Mouse (Mus musculus) hindbrain, embryonic 16.5 days (tissue): ENCODE measurements around the gene Gm17409. TPM values are rescaled to one million over a fixed set of nuclear protein-coding genes. Genes with fewer than 3 reads are reported as not detected.

Experiments used
- ATAC-seq: fragments of 200-750 bp; cut with Nextera tagmentation; 2 replicates; pipeline ENCODE4 v1.8.0; 2017; ENCODE audit warnings: moderate TSS enrichment, moderate library complexity
- H3K27ac ChIP-seq: fragments of 300-500 bp; sonication (generic); 2 replicates; pipeline ENCODE4 v1.5.1; 2014; ENCODE audit warnings: low read depth, mild to moderate bottlenecking, control low read depth, low read length, moderate library complexity
- H3K27me3 ChIP-seq: fragments of 300-500 bp; sonication (generic); replicated peaks from 2 replicates; pipeline ENCODE4 v1.6.1; 2014; ENCODE audit warnings: low read length; ENCODE audit not compliant: control insufficient read depth, insufficient read depth
- H3K36me3 ChIP-seq: fragments of 300-500 bp; sonication (generic); 2 replicates; pipeline ENCODE4 v1.6.1; 2014; ENCODE audit warnings: mild to moderate bottlenecking, low read length, moderate library complexity, mixed read lengths; ENCODE audit not compliant: control insufficient read depth, insufficient read depth
- H3K4me1 ChIP-seq: fragments of 300-500 bp; sonication (generic); 2 replicates; pipeline ENCODE4 v1.6.1; 2014; ENCODE audit warnings: low read depth, low read length; ENCODE audit not compliant: control insufficient read depth, insufficient read depth
- H3K4me2 ChIP-seq: fragments of 300-500 bp; sonication (generic); 2 replicates; pipeline ENCODE4 v1.6.1; 2014; ENCODE audit warnings: mild to moderate bottlenecking, low read length, control low read depth, moderate library complexity
- H3K4me3 ChIP-seq: fragments of 300-500 bp; sonication (generic); 2 replicates; pipeline ENCODE4 v1.5.1; 2014; ENCODE audit warnings: mild to moderate bottlenecking, low read length, control low read depth, moderate library complexity
- H3K9ac ChIP-seq: fragments of 300-500 bp; sonication (generic); 2 replicates; pipeline ENCODE4 v1.6.1; 2014; ENCODE audit warnings: low read depth, mild to moderate bottlenecking, control low read depth, low read length, moderate library complexity
- H3K9me3 ChIP-seq: fragments of 300-500 bp; sonication (generic); 2 replicates; pipeline ENCODE4 v1.6.1; 2014; ENCODE audit warnings: mild to moderate bottlenecking, low read length, moderate library complexity; ENCODE audit not compliant: control insufficient read depth
- WGBS: fragments of 180-500 bp; shearing (Covaris S2); extraction: QIAGEN DNeasy Blood & Tissue Kit; methylation state at CpG from one replicate; pipeline ENCODE4 v1.1.7; 2014; 5-methylcytosine and 5-hydroxymethylcytosine counted together
- polyA plus RNA-seq: library from polyadenylated mRNA; unstranded; fragments of >200 nt; fragmentation: Nextera tagmentation; extraction: Ambion mirVana; gene quantifications from 2 replicates; pipeline ENCODE4 v1.2.1, GENCODE M21; 2015

Gm17409 gene
- polyA plus RNA-seq, 1 experiment from 2014 or later = not detected

- H3K4me1 ChIP-seq = peaks cover 13% of the 10 kb centered on the region
- no peak overlapping the region for H3K4me3 ChIP-seq
- no peak overlapping the region for H3K27ac ChIP-seq
- ATAC-seq = no peak; the same call in 1 of the 2 replicates
- H3K4me2 ChIP-seq = no peak overlapping the region
- 74% methylated on average over 9 of the region's 9 CpGs for WGBS
- H3K36me3 ChIP-seq = no peaks in the 10 kb centered on the region
- H3K9ac ChIP-seq = no peak overlapping the region
- no peaks in the 10 kb centered on the region for H3K27me3 ChIP-seq
- no peaks in the 10 kb centered on the region for H3K9me3 ChIP-seq
Measured at GRCm38 (mm10) chr2:58489275-58489674, 19.4 kb downstream of the Gm17409 start.

GRCm38 (mm10) chr2:58493685-58494635 is 24.0 kb downstream of the Gm17409 start:
- no peak for ATAC-seq
- H3K36me3 ChIP-seq = no peaks in the 10 kb centered on the region
- WGBS = 53% methylated on average over 18 of the region's 18 CpGs
- no peaks in the 10 kb centered on the region for H3K4me1 ChIP-seq
- H3K9me3 ChIP-seq = no peaks in the 10 kb centered on the region
- no peak overlapping the region for H3K9ac ChIP-seq
- H3K27me3 ChIP-seq = no peaks in the 10 kb centered on the region
- H3K4me2 ChIP-seq = no peak overlapping the region
- H3K27ac ChIP-seq = no peak overlapping the region
- no peak overlapping the region for H3K4me3 ChIP-seq

- Histone ChIP-seq H3K4me1 (no peaks in the 10 kb centered on the region), H3K4me3 (no peak overlapping the region), H3K27ac (no peak overlapping the region), H3K9ac (no peak overlapping the region), H3K36me3 (no peaks in the 10 kb centered on the region), H3K4me2 (no peak overlapping the region), H3K9me3 (no peaks in the 10 kb centered on the region), H3K27me3 (no peaks in the 10 kb centered on the region)
- 88% methylated on average over 3 of the region's 3 CpGs for WGBS
- no peak for ATAC-seq
Measured at GRCm38 (mm10) chr2:58495271-58495670, 25.4 kb downstream of the Gm17409 start.

- Histone ChIP-seq H3K36me3 (no peaks in the 10 kb centered on the region), H3K4me2 (no peak overlapping the region), H3K4me1 (no peaks in the 10 kb centered on the region), H3K4me3 (no peak overlapping the region), H3K9ac (no peak overlapping the region), H3K27ac (no peak overlapping the region), H3K27me3 (no peaks in the 10 kb centered on the region), H3K9me3 (no peaks in the 10 kb centered on the region)
- ATAC-seq = no peak
- WGBS = 79% methylated on average over 8 of the region's 8 CpGs
Measured at GRCm38 (mm10) chr2:58496647-58497410, 26.9 kb downstream of the Gm17409 start.

GRCm38 (mm10) chr2:58505306-58506090 is 35.6 kb downstream of the Gm17409 start:
- H3K4me1 ChIP-seq = peaks cover 3% of the 10 kb centered on the region; the same call in 1 of the 2 replicates
- no peaks in the 10 kb centered on the region for H3K9me3 ChIP-seq
- H3K27me3 ChIP-seq = no peaks in the 10 kb centered on the region
- ATAC-seq = no peak
- H3K9ac ChIP-seq = no peak overlapping the region
- WGBS = 85% methylated on average over 9 of the region's 9 CpGs
- no peak overlapping the region for H3K27ac ChIP-seq
- H3K4me3 ChIP-seq = no peak overlapping the region
- no peaks in the 10 kb centered on the region for H3K36me3 ChIP-seq
- H3K4me2 ChIP-seq = no peak overlapping the region

GRCm38 (mm10) chr2:58510192-58510591 is 40.3 kb downstream of the Gm17409 start:
- peaks cover 3% of the 10 kb centered on the region; the same call in 1 of the 2 replicates for H3K4me1 ChIP-seq
- no peaks in the 10 kb centered on the region for H3K27me3 ChIP-seq
- H3K9ac ChIP-seq = no peak overlapping the region
- H3K4me2 ChIP-seq = no peak overlapping the region
- ATAC-seq = no peak
- no peaks in the 10 kb centered on the region for H3K36me3 ChIP-seq
- 59% methylated on average over 8 of the region's 8 CpGs for WGBS
- H3K4me3 ChIP-seq = no peak overlapping the region
- no peaks in the 10 kb centered on the region for H3K9me3 ChIP-seq
- no peak overlapping the region for H3K27ac ChIP-seq

GRCm38 (mm10) chr2:58513212-58513611 is 43.3 kb downstream of the Gm17409 start:
- no peaks in the 10 kb centered on the region for H3K36me3 ChIP-seq
- no peak overlapping the region for H3K4me3 ChIP-seq
- no peak overlapping the region for H3K9ac ChIP-seq
- H3K27me3 ChIP-seq = no peaks in the 10 kb centered on the region
- no peak overlapping the region for H3K27ac ChIP-seq
- no peaks in the 10 kb centered on the region for H3K9me3 ChIP-seq
- H3K4me2 ChIP-seq = no peak overlapping the region
- ATAC-seq = no peak
- peaks cover 6% of the 10 kb centered on the region for H3K4me1 ChIP-seq
- 74% methylated on average over 3 of the region's 3 CpGs for WGBS

GRCm38 (mm10) chr2:58514489-58514888 is 44.6 kb downstream of the Gm17409 start:
- H3K9me3 ChIP-seq = no peaks in the 10 kb centered on the region
- no peak overlapping the region for H3K4me2 ChIP-seq
- H3K36me3 ChIP-seq = no peaks in the 10 kb centered on the region
- H3K9ac ChIP-seq = no peak overlapping the region
- ATAC-seq = no peak
- no peak overlapping the region for H3K4me3 ChIP-seq
- peaks cover 3% of the 10 kb centered on the region for H3K4me1 ChIP-seq
- H3K27ac ChIP-seq = no peak overlapping the region
- 95% methylated on average over 11 of the region's 11 CpGs for WGBS
- no peaks in the 10 kb centered on the region for H3K27me3 ChIP-seq
